Mouse (Mus musculus) embryonic facial prominence, embryonic 15.5 days (tissue): ENCODE data around the gene Gm45716. TPM values are rescaled to one million over a fixed set of nuclear protein-coding genes. Genes with fewer than 3 reads are reported as not detected.

ENCODE experiments used
- ATAC-seq: fragments of 200-750 bp; cut with Nextera tagmentation; 2 replicates; pipeline ENCODE4 v1.8.0; 2017; ENCODE audit warnings: low read depth, moderate TSS enrichment; ENCODE audit not compliant: insufficient number of reproducible peaks, low FRiP score, low TSS enrichment
- H3K27ac ChIP-seq: fragments of 300-500 bp; sonication (generic); replicated peaks from 2 replicates; pipeline ENCODE4 v1.5.1; 2015; ENCODE audit warnings: mild to moderate bottlenecking, inconsistent platforms
- H3K27me3 ChIP-seq: fragments of 300-500 bp; sonication (generic); 2 replicates; pipeline ENCODE4 v1.6.1; 2015; ENCODE audit warnings: inconsistent platforms
- H3K36me3 ChIP-seq: fragments of 300-500 bp; sonication (generic); 2 replicates; pipeline ENCODE4 v1.6.1; 2015; ENCODE audit warnings: mild to moderate bottlenecking, inconsistent platforms
- H3K4me1 ChIP-seq: fragments of 300-500 bp; sonication (generic); 2 replicates; pipeline ENCODE4 v1.6.1; 2015; ENCODE audit warnings: inconsistent platforms
- H3K4me2 ChIP-seq: fragments of 300-500 bp; sonication (generic); replicated peaks from 2 replicates; pipeline ENCODE4 v1.6.1; 2015; ENCODE audit warnings: mild to moderate bottlenecking, inconsistent platforms
- H3K4me3 ChIP-seq: fragments of 300-500 bp; sonication (generic); replicated peaks from 2 replicates; pipeline ENCODE4 v1.5.1; 2015; ENCODE audit warnings: mild to moderate bottlenecking, inconsistent platforms
- H3K9ac ChIP-seq: fragments of 300-500 bp; sonication (generic); 2 replicates; pipeline ENCODE4 v1.6.1; 2015; ENCODE audit warnings: inconsistent platforms
- H3K9me3 ChIP-seq: fragments of 300-500 bp; sonication (generic); replicated peaks from 2 replicates; pipeline ENCODE4 v1.6.1; 2016; ENCODE audit warnings: inconsistent platforms
- WGBS: fragments of 180-500 bp; shearing (Covaris S2); methylation state at CpG from one replicate; pipeline ENCODE4 v1.1.7; 2015; 5-methylcytosine and 5-hydroxymethylcytosine counted together
- polyA plus RNA-seq: library from polyadenylated mRNA; unstranded; fragments of >200 nt; fragmentation: Nextera tagmentation; extraction: Ambion mirVana; gene quantifications from 2 replicates; pipeline ENCODE4 v1.2.1, GENCODE M21; 2015

Gene Gm45716
- polyA plus RNA-seq, 1 experiment from 2014 or later: 9.0 TPM

GRCm38 (mm10) chr11:90220022-90220645 is 32.7 kb downstream of the Gm45716 start:
- 39% methylated on average over 6 of the region's 6 CpGs for WGBS
- Histone ChIP-seq H3K9ac (no peak overlapping the region), H3K27ac (no peak overlapping the region), H3K36me3 (no peaks in the 10 kb centered on the region), H3K9me3 (no peaks in the 10 kb centered on the region), H3K4me2 (no peak overlapping the region), H3K4me1 (peaks cover 11% of the 10 kb centered on the region), H3K27me3 (no peaks in the 10 kb centered on the region), H3K4me3 (no peak overlapping the region)
- no peak for ATAC-seq

GRCm38 (mm10) chr11:90220750-90221149 is 33.3 kb downstream of the Gm45716 start:
- WGBS: 15% methylated on average over 2 of the region's 2 CpGs

GRCm38 (mm10) chr11:90224914-90225470 is 37.5 kb downstream of the Gm45716 start:
- Histone ChIP-seq H3K4me2 (no peak overlapping the region), H3K9me3 (no peaks in the 10 kb centered on the region), H3K4me3 (no peak overlapping the region), H3K9ac (no peak overlapping the region), H3K4me1 (peaks cover 20% of the 10 kb centered on the region), H3K36me3 (no peaks in the 10 kb centered on the region), H3K27ac (no peak overlapping the region), H3K27me3 (no peaks in the 10 kb centered on the region)
- ATAC-seq: no peak
- WGBS: 48% methylated on average over 11 of the region's 11 CpGs

More at GRCm38 (mm10) chr11:90220750-90221149, 33.3 kb downstream of the Gm45716 start:
- H3K4me1 ChIP-seq: peaks cover 14% of the 10 kb centered on the region
- no peaks in the 10 kb centered on the region for H3K36me3 ChIP-seq
- no peak overlapping the region for H3K4me3 ChIP-seq
- no peak overlapping the region for H3K27ac ChIP-seq
- ATAC-seq: no peak
- H3K4me2 ChIP-seq: no peak overlapping the region
- H3K9ac ChIP-seq: no peak overlapping the region
- no peaks in the 10 kb centered on the region for H3K27me3 ChIP-seq
- H3K9me3 ChIP-seq: no peaks in the 10 kb centered on the region

DNA sequence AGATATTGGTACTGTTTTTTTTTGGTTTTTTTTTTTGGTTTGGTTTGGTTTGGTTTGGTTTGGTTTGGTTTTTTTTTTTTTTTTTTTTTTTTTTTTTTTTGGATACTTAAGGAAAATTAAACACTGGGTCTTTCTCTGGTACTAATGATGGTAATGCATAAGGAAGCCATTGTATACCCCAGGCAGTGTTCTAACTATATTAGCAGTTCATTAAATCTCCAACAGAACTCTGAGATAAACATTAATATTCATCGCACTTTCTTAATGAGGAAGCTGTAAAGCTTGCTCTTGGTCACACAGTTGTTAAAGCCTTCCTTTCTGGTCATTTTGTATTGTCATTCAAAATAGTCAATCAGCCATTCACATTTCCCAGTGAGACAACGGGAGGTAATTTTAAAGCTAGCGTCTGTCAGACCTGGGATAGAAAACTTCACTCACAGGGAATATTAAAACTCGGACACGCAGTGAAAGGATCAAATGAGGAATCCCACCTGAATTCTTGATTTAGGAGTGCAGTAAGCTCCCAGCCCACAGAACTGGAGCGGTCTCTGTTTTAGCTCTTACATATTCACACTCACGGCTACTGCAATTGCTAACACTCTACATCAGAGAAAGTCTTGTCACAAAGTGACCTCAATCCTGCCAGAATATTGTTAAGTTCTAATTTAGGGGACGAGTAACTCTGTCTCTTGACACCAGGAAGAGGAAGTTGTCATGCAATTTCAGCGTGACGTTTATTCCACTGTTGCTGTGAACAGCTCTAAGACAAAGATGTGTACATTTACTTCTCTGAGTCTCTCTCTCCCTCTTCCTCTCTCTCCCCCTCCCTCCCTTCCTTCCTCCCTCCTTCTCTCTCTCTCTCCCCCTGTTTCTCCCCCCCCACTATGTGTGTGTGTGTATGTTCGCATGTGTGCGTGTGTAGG is 39.8 kb downstream of the Gm45716 start:
- Histone ChIP-seq H3K4me2 (no peak overlapping the region), H3K27me3 (no peaks in the 10 kb centered on the region), H3K27ac (peak overlapping the region; percentile 41; the same call in 1 of the 2 replicates), H3K36me3 (no peaks in the 10 kb centered on the region), H3K4me3 (no peak overlapping the region), H3K9ac (no peak overlapping the region), H3K9me3 (no peaks in the 10 kb centered on the region), H3K4me1 (peaks cover 18% of the 10 kb centered on the region; the same call in 1 of the 2 replicates)
- WGBS: 63% methylated on average over 12 of the region's 12 CpGs
- no peak for ATAC-seq

- H3K4me1 ChIP-seq: peaks cover 18% of the 10 kb centered on the region; the same call in 1 of the 2 replicates
- no peak overlapping the region for H3K4me2 ChIP-seq
- H3K27ac ChIP-seq: no peak overlapping the region
- H3K9me3 ChIP-seq: no peaks in the 10 kb centered on the region
- WGBS: 67% methylated on average over 9 of the region's 9 CpGs
- no peak for ATAC-seq
- H3K9ac ChIP-seq: no peak overlapping the region
- no peaks in the 10 kb centered on the region for H3K27me3 ChIP-seq
- no peak overlapping the region for H3K4me3 ChIP-seq
- no peaks in the 10 kb centered on the region for H3K36me3 ChIP-seq
These were observed 40.9 kb downstream of the Gm45716 start for GRCm38 (mm10) chr11:90228251-90228949.

DNA sequence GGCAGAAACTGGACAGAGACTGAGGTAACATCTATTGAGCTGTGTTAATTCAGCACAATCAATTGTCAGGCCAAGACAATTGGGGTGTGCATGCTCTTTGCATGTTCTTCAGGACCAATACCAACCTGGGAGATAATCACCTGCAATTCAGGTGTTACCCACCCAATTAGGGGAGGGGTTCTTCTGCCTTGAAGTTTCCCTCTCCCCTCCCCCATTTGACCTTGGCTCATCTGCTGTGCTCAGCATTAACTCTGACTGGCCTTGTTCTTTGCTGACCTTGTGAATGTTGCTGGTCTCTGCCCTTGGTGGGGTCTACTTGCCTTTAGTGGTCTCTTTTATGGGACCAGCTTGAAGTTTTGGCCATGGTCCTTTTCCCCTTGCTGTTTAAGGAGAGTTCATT is 42.3 kb downstream of the Gm45716 start:
- H3K9me3 ChIP-seq: no peaks in the 10 kb centered on the region
- H3K4me1 ChIP-seq: peaks cover 18% of the 10 kb centered on the region; the same call in 1 of the 2 replicates
- no peak overlapping the region for H3K4me3 ChIP-seq
- H3K27me3 ChIP-seq: no peaks in the 10 kb centered on the region
- no peak overlapping the region for H3K9ac ChIP-seq
- no peak for ATAC-seq
- H3K27ac ChIP-seq: no peak overlapping the region
- no peak overlapping the region for H3K4me2 ChIP-seq
- no peaks in the 10 kb centered on the region for H3K36me3 ChIP-seq

DNA sequence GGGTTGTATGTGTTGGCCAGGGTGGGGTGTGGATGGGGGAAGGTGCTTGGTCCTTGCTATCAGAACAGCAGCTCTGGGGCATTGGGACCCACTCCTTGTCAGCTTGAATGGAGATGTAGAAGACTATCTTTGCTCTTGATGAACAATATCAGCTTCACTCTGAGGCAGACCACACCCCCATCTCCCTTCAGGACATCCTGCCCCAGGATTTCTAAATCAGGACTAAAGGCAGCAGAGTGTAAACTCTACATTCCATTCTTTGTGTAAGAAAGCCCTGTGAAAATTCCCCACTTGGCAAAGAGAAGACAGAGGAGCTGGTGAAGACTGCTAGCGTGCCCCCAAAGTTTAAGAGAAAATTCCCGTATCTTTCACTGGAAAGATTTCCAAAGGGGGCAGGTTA is 43.2 kb downstream of the Gm45716 start:
- Histone ChIP-seq H3K9me3 (no peaks in the 10 kb centered on the region), H3K36me3 (no peaks in the 10 kb centered on the region), H3K4me3 (no peak overlapping the region), H3K4me1 (peaks cover 16% of the 10 kb centered on the region; the same call in 1 of the 2 replicates), H3K4me2 (no peak overlapping the region), H3K27me3 (no peaks in the 10 kb centered on the region), H3K9ac (no peak overlapping the region), H3K27ac (0 out of 2 replicates have a peak overlapping the region, but pooled peaks have one; percentile 22)
- no peak for ATAC-seq
- whole genome bisulfite sequencing: 50% methylated on average over 2 of the region's 2 CpGs

GRCm38 (mm10) chr11:90231631-90232030 is 44.1 kb downstream of the Gm45716 start:
- H3K9ac ChIP-seq: no peak overlapping the region
- no peaks in the 10 kb centered on the region for H3K9me3 ChIP-seq
- no peak overlapping the region for H3K4me3 ChIP-seq
- H3K4me1 ChIP-seq: peaks cover 14% of the 10 kb centered on the region; the same call in 1 of the 2 replicates
- WGBS: 30% methylated on average over 2 of the region's 2 CpGs
- no peaks in the 10 kb centered on the region for H3K36me3 ChIP-seq
- 0 out of 2 replicates have a peak overlapping the region, but pooled peaks have one; percentile 2 for H3K27ac ChIP-seq
- H3K4me2 ChIP-seq: no peak overlapping the region
- H3K27me3 ChIP-seq: no peaks in the 10 kb centered on the region
- no peak for ATAC-seq

GRCm38 (mm10) chr11:90232685-90233084 is 45.2 kb downstream of the Gm45716 start:
- H3K4me1 ChIP-seq: peaks cover 12% of the 10 kb centered on the region; the same call in 1 of the 2 replicates
- H3K4me3 ChIP-seq: no peak overlapping the region
- no peaks in the 10 kb centered on the region for H3K9me3 ChIP-seq
- no peaks in the 10 kb centered on the region for H3K27me3 ChIP-seq
- 41% methylated on average over 4 of the region's 4 CpGs for WGBS
- no peak overlapping the region for H3K4me2 ChIP-seq
- no peak overlapping the region for H3K9ac ChIP-seq
- ATAC-seq: no peak
- H3K36me3 ChIP-seq: no peaks in the 10 kb centered on the region
- H3K27ac ChIP-seq: no peak overlapping the region

DNA sequence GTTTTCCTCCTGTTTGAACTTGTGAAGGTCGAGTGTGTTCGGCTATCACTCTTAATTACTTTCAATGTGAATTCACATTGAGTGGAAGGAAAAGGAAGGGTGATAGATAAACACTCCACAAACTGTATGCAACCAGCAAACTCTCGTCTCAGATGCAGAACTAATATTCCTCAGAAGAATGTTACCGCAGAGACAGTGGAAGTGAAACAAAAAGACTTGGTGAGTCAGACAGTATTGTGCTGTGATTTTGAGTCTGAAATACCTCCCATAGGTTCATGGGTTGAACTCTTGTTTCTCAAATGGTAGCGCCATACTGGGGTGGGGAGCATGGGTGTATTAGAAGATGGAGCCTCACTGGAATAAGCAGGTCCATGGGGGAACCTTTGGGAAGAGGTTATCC is 47.7 kb downstream of the Gm45716 start:
- peaks cover 7% of the 10 kb centered on the region; the same call in 1 of the 2 replicates for H3K4me1 ChIP-seq
- 74% methylated on average over 5 of the region's 5 CpGs for WGBS
- H3K36me3 ChIP-seq: no peaks in the 10 kb centered on the region
- no peak overlapping the region for H3K9ac ChIP-seq
- H3K4me2 ChIP-seq: no peak overlapping the region
- H3K4me3 ChIP-seq: no peak overlapping the region
- no peak overlapping the region for H3K27ac ChIP-seq
- H3K9me3 ChIP-seq: no peaks in the 10 kb centered on the region
- no peak for ATAC-seq
- H3K27me3 ChIP-seq: no peaks in the 10 kb centered on the region

DNA sequence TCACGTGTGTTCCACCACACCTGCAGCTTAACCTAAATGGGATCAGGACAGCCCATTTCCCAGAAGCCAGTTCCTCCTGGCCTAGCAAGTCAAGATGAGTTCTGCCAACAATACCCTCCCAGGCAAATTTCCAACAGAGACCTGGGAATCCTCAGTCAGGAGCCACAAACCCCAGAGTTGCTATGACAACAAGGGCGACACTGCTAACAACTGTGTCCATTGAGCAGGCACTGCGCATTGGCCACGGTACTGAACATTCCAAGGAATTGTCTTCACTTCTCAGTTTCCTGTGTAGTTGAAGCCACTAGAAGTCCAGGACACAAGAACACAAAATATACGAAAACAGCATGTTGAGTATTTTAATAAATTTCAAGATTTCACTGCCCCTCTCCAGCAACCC is 50.1 kb downstream of the Gm45716 start:
- no peaks in the 10 kb centered on the region for H3K36me3 ChIP-seq
- ATAC-seq: no peak
- WGBS: 46% methylated on average over 5 of the region's 5 CpGs

More for the DNA sequence above, 50.1 kb downstream of the Gm45716 start:
- Histone ChIP-seq H3K27me3 (no peaks in the 10 kb centered on the region), H3K9ac (no peak overlapping the region), H3K9me3 (no peaks in the 10 kb centered on the region), H3K4me1 (peaks cover 4% of the 10 kb centered on the region; the same call in 1 of the 2 replicates), H3K27ac (no peak overlapping the region), H3K4me3 (no peak overlapping the region), H3K4me2 (no peak overlapping the region)
